Mouse (Mus musculus) lung, adult 2 months (tissue): ENCODE results near the gene Adgrg1.

Experiments
- CTCF ChIP-seq: fragments of 200-500 bp; IDR thresholded peaks from 2 replicates; pipeline ENCODE4 v1.5.1; 2011; ENCODE audit warnings: mild to moderate bottlenecking, low read length, control low read depth; ENCODE audit not compliant: insufficient read depth
- POLR2A ChIP-seq: fragments of 200-500 bp; IDR thresholded peaks from 2 replicates; pipeline ENCODE4 v1.6.1; 2011; ENCODE audit warnings: low read depth, mild to moderate bottlenecking, control low read depth, low read length, borderline replicate concordance; ENCODE audit errors: extremely low read depth

DNA sequence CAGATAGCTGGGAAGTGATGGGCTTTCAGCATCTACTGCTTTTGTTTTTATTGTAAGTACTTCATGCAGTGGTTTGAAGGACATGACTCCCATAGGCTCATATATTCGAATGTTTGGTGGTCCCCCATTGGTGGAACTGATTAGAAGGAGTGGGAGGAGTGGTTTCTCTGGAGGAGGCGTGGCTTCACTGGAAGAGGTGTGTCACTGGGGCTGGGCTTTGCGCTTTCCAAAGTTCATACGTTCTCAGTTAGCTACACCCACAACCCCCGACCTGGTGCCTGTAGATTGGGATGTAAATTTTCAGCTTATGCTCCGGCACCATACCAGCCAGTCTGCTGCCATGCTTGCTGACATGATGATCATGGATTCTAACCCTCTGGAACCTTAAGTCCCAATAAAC is 79.9 kb downstream of the Adgrg1 start:
- TF ChIP-seq POLR2A: no peak
- no peak for TF ChIP-seq CTCF
